Mouse (Mus musculus): ENCODE results near the gene Gm3336.

DNA sequence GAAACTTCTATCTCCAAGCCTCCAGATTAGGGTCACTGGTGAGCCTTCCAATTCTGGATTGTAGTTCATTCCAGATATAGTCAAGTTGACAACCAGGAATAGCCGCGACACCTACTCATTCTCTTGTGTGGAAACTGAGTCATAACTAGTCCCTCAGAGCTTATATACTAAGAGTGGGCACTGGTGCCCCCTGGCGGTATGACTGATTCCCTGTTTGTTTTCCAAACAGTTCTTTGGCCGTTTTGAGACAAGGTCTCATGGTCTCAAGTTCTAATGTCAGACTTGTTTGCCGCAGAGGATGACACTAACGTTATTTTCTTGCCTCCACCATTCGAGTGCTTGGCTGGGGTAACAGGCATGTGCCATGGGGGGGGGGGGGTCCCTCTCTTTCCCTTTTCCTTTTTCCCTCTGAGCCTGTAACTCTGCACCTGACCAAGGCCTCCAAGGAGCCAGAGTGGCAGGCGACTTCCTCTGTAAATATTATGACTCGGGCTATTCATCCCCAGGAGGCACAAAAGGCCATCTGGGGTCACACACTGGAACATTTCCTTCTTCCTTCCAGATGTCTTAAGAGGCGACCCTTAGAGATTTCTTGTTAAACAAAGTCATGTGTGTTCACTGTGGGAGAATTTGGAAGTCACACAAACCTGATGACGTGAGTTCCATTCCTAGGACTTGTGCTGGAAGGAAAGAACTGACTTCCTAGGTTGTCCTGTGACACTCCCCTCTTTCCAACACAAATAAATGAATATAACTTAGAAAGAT lies 33.8 kb downstream of the Gm3336 start:
- TF ChIP-seq CTCF (IDR thresholded peaks at IDR 0.05; ENCODE audit: low read depth, low read length) (peak; percentile 58), POLR2A (IDR thresholded peaks at IDR 0.05; ENCODE audit: extremely low read depth, insufficient read depth, low read length) (no peak)

Measured in liver, adult 2 months (tissue).